Mouse (Mus musculus): ENCODE results near the gene Hpse2. TPM values are rescaled to one million over a fixed set of nuclear protein-coding genes. Genes with fewer than 3 reads are reported as not detected.

Gene Hpse2
- polyA plus RNA-seq, 1 experiment, result 0.77 TPM

DNA sequence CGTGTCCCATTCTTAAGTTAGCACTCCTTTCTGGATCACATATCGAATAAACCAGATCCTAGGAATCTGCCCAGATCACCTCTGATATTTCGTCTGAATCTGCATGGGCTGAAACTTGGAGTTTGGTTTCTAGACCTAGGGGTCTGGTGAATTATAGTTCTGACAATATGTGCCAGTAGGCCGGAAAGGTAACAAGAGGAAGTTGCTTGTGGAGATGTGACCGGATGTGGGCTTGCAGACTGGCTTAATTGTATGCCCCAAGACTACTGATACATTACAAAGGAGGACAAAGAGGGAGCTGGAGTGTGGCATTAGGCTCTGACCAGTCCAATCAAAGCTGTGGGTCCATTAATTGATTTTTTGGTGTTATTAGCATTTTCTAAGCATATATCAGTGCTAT, 568.0 kb downstream of the Hpse2 start:
- 79% methylated on average over 5 of the region's 5 CpGs for WGBS
- Histone ChIP-seq H3K4me1 (ENCODE audit: control insufficient read depth, insufficient read depth, low read length) (no peaks in the 10 kb centered on the region), H3K4me3 (replicated peaks; ENCODE audit: extremely low read depth, low read depth, low read length) (no peak overlapping the region)
- no peak for DNase-seq
- TF ChIP-seq POLR2A (IDR thresholded peaks at IDR 0.05; ENCODE audit: borderline replicate concordance, extremely low read depth, low read depth, low read length) (no peak), CTCF (IDR thresholded peaks at IDR 0.05; ENCODE audit: insufficient read depth, low read length) (no peak)

DNA sequence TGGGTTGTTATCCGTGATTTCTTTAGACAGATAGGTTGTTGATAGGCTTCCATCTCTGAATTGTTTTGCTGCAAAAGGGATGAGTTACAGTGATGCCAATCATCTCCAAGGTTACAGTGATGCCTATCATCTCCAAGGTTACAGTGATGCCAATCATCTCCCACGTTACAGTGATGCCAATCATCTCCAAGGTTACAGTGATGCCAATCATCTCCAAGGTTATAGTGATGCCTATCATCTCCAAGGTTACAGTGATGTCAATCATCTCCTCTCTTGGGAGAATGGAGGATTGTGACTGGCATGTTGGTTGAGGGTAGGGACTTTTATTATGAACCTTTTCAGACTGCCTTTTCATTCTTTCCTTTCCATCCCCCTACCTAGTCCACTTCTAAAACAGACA, 570.4 kb downstream of the Hpse2 start:
- DNase-seq, result no peak
- H3K4me1 ChIP-seq (ENCODE audit: control insufficient read depth, insufficient read depth, low read length), result no peaks in the 10 kb centered on the region
- WGBS, result 78% methylated on average over 2 of the region's 2 CpGs
- TF ChIP-seq POLR2A (IDR thresholded peaks at IDR 0.05; ENCODE audit: borderline replicate concordance, extremely low read depth, low read depth, low read length), result no peak
- TF ChIP-seq CTCF (IDR thresholded peaks at IDR 0.05; ENCODE audit: insufficient read depth, low read length), result no peak
- no peak overlapping the region for H3K4me3 ChIP-seq (replicated peaks; ENCODE audit: extremely low read depth, low read depth, low read length)

DNA sequence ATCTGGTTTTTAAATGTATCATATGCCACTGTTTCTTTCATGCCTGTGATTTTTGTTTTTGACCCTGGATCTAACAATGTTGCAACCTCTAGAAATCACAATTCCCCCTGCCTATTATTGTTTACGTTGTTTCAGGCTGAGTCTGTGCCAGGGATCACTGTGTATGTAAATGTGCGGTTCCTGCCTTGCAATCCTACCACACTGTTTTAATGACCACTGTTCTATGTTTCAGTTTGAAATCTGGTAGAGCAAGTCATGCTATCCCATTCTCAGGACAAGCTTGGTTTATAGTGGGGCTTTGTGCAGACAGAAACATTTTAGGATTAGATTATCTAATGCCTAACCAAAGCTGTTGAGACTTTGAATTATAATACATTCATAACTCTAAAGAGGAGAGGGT, 571.9 kb downstream of the Hpse2 start:
- no peak for DNase-seq
- H3K4me1 ChIP-seq (ENCODE audit: control insufficient read depth, insufficient read depth, low read length), result no peaks in the 10 kb centered on the region
- 80% methylated on average over 2 of the region's 2 CpGs for WGBS
- TF ChIP-seq POLR2A (IDR thresholded peaks at IDR 0.05; ENCODE audit: borderline replicate concordance, extremely low read depth, low read depth, low read length), result no peak
- TF ChIP-seq CTCF (IDR thresholded peaks at IDR 0.05; ENCODE audit: insufficient read depth, low read length), result no peak
- H3K4me3 ChIP-seq (replicated peaks; ENCODE audit: extremely low read depth, low read depth, low read length), result no peak overlapping the region

DNA sequence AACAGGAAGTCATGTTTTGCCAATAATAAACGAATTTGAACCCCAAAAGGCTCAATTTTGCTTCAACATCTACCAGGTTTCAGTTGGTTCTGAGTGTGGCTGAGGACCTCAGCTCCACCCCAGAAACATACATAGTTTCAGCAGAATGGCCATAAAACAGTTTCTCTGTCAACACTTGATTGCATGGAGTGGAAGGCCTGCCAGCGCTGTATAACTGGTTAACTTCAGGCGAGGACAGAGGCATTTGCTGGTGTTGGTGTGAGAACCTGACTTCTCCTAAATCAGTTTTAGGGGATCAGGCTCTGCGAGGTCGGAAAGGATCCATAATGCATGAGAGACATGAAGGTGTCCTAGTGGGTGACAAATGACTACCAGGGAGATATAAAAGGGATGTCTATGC, 578.0 kb downstream of the Hpse2 start:
- 61% methylated on average over 5 of the region's 5 CpGs for WGBS
- H3K4me3 ChIP-seq (replicated peaks; ENCODE audit: extremely low read depth, low read depth, low read length), result no peak overlapping the region
- no peaks in the 10 kb centered on the region for H3K4me1 ChIP-seq (ENCODE audit: control insufficient read depth, insufficient read depth, low read length)
- no peak for DNase-seq
- no peak for TF ChIP-seq CTCF (IDR thresholded peaks at IDR 0.05; ENCODE audit: insufficient read depth, low read length)
- no peak for TF ChIP-seq POLR2A (IDR thresholded peaks at IDR 0.05; ENCODE audit: borderline replicate concordance, extremely low read depth, low read depth, low read length)

DNA sequence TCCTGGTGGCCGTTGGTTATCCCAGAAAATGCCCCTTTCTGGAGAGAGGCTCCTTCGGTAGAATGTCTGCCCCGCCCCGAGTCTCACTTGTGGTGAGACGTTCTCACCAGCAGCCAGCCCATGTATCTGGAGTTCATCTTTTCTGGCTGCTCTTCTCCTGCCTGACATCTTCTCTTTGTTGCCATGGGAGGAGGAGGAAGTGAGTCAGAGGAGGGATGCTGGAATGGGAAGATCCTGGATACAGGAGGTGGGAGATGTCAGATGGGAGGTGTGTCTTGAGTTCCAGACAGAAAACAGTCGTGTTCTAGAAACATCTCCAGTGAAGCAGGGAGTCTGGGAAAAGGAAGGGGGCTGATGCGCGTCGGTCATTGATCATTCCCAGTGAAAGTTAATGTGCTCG, 578.7 kb downstream of the Hpse2 start:
- WGBS, result 82% methylated on average over 10 of the region's 10 CpGs
- TF ChIP-seq CTCF (IDR thresholded peaks at IDR 0.05; ENCODE audit: insufficient read depth, low read length), result no peak

DNA sequence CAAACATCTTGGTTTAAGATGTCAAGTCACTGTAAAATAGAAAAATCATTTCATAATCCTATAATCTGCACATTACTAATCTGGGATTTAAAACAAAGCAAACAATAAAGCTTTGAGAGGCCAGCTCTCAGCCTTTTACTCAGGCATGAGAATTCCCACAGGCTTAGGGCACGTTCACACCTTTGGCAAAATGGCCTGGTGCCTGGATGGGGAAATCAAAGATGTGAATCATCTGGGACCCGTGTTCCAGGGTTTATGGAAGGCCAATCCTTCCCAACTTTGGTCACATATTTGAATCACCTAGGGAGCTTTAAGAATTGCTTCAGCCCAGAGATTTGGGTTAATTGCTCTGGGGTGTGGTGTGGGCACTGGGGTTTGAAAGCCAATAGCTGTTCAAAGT, 590.3 kb downstream of the Hpse2 start:
- TF ChIP-seq CTCF (IDR thresholded peaks at IDR 0.05; ENCODE audit: insufficient read depth, low read length), result no peak
- TF ChIP-seq POLR2A (IDR thresholded peaks at IDR 0.05; ENCODE audit: borderline replicate concordance, extremely low read depth, low read depth, low read length), result no peak
- H3K4me1 ChIP-seq (ENCODE audit: control insufficient read depth, insufficient read depth, low read length), result no peaks in the 10 kb centered on the region
- no peak for DNase-seq
- 64% methylated on average over 2 of the region's 2 CpGs for WGBS
- H3K4me3 ChIP-seq (replicated peaks; ENCODE audit: extremely low read depth, low read depth, low read length), result no peak overlapping the region

More for the DNA sequence above, 578.7 kb downstream of the Hpse2 start:
- DNase-seq, result no peak
- Histone ChIP-seq H3K4me3 (replicated peaks; ENCODE audit: extremely low read depth, low read depth, low read length) (no peak overlapping the region), H3K4me1 (ENCODE audit: control insufficient read depth, insufficient read depth, low read length) (no peaks in the 10 kb centered on the region)

- Histone ChIP-seq H3K4me3 (replicated peaks; ENCODE audit: extremely low read depth, low read depth, low read length) (no peak overlapping the region), H3K4me1 (ENCODE audit: control insufficient read depth, insufficient read depth, low read length) (no peaks in the 10 kb centered on the region)
- TF ChIP-seq POLR2A (IDR thresholded peaks at IDR 0.05; ENCODE audit: borderline replicate concordance, extremely low read depth, low read depth, low read length) (no peak), CTCF (IDR thresholded peaks at IDR 0.05; ENCODE audit: insufficient read depth, low read length) (no peak)
- 36% methylated on average over 9 of the region's 9 CpGs for WGBS
- no peak for DNase-seq
Observed at GRCm38 (mm10) chr19:42795801-42796200, 592.4 kb downstream of the Hpse2 start.

DNA sequence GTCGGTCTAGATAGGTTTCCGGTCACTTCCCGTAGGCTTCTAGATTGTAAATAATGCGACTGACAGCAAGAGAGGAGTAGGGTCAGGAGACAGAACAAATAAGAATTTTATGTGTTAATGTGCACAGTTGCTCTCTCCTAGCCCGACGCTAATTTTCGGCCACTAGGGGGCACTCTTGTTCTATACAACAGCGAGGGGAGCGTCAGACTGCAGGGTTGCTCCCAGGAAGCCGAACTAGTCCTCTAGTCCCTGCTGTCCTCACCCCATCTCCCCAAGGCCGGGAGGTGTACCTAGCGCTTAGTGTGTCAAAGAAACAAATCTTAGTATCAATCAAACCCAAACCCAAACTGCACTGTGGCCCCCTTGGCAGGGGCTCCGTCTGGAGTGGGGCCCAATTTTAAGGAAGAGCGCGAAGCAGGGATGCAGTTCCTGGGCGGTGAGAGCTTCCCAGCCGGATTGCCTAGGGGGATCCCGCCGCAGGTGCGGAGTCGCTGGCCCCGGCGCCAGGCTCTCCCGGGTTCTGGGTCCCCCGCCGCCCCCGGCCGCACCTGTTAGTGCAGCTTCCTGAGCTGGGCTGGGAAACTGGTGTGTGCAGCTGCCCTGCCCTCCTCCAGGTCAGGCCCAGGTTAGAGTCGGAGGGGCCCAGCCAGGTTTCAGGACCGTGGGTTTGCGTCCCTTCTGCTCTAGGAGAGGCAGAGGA, 593.1 kb downstream of the Hpse2 start:
- Histone ChIP-seq H3K4me1 (ENCODE audit: control insufficient read depth, insufficient read depth, low read length) (no peaks in the 10 kb centered on the region), H3K4me3 (replicated peaks; ENCODE audit: extremely low read depth, low read depth, low read length) (no peak overlapping the region)
- 2% methylated on average over 31 of the region's 31 CpGs for WGBS
- peak; percentile 88 for DNase-seq
- TF ChIP-seq POLR2A (IDR thresholded peaks at IDR 0.05; ENCODE audit: borderline replicate concordance, extremely low read depth, low read depth, low read length), result no peak
- peak; percentile 92 for TF ChIP-seq CTCF (IDR thresholded peaks at IDR 0.05; ENCODE audit: insufficient read depth, low read length)

GRCm38 (mm10) chr19:42788311-42788710, 599.8 kb downstream of the Hpse2 start:
- Histone ChIP-seq H3K4me3 (replicated peaks; ENCODE audit: extremely low read depth, low read depth, low read length) (no peak overlapping the region), H3K4me1 (ENCODE audit: control insufficient read depth, insufficient read depth, low read length) (no peaks in the 10 kb centered on the region)
- DNase-seq, result no peak
- TF ChIP-seq POLR2A (IDR thresholded peaks at IDR 0.05; ENCODE audit: borderline replicate concordance, extremely low read depth, low read depth, low read length), result no peak
- TF ChIP-seq CTCF (IDR thresholded peaks at IDR 0.05; ENCODE audit: insufficient read depth, low read length), result no peak
- WGBS, result 22% methylated on average over 5 of the region's 5 CpGs

GRCm38 (mm10) chr19:42785562-42786220, 602.5 kb downstream of the Hpse2 start:
- DNase-seq, result no peak
- 68% methylated on average over 8 of the region's 8 CpGs for WGBS
- TF ChIP-seq CTCF (IDR thresholded peaks at IDR 0.05; ENCODE audit: insufficient read depth, low read length) (no peak), POLR2A (IDR thresholded peaks at IDR 0.05; ENCODE audit: borderline replicate concordance, extremely low read depth, low read depth, low read length) (no peak)

More at GRCm38 (mm10) chr19:42785562-42786220, 602.5 kb downstream of the Hpse2 start:
- Histone ChIP-seq H3K4me3 (replicated peaks; ENCODE audit: extremely low read depth, low read depth, low read length) (no peak overlapping the region), H3K4me1 (ENCODE audit: control insufficient read depth, insufficient read depth, low read length) (no peaks in the 10 kb centered on the region)
